Mouse (Mus musculus): Measurements from ENCODE around the gene Magi2.
"Not testable (repeated sequence)": the region's sequence is repeated elsewhere in the genome, so short reads cannot be mapped to it uniquely, and the experiment has no call there.

Magi2 gene

DNA sequence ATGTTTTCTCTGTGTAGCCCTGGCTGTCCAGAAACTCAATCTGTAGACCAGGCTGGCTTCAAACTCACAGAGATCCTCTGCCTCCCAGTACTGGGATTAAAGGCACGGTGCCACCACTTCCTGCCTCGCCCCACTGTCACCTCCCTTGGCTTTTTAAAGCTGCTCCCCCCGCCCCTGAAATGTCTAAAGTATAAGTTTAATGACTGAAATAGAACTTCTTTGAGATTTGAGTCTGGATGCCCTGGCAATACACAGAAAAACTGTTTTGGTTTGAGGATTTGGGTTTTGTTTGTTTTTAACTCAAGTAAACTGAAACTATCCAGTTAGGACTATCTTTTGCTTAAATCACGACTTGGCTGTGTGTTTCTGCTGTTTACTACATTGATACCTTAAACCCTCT, 1478.0 kb downstream of the Magi2 start:
- no peak for DNase-seq (ENCODE audit: low spot score)

DNA sequence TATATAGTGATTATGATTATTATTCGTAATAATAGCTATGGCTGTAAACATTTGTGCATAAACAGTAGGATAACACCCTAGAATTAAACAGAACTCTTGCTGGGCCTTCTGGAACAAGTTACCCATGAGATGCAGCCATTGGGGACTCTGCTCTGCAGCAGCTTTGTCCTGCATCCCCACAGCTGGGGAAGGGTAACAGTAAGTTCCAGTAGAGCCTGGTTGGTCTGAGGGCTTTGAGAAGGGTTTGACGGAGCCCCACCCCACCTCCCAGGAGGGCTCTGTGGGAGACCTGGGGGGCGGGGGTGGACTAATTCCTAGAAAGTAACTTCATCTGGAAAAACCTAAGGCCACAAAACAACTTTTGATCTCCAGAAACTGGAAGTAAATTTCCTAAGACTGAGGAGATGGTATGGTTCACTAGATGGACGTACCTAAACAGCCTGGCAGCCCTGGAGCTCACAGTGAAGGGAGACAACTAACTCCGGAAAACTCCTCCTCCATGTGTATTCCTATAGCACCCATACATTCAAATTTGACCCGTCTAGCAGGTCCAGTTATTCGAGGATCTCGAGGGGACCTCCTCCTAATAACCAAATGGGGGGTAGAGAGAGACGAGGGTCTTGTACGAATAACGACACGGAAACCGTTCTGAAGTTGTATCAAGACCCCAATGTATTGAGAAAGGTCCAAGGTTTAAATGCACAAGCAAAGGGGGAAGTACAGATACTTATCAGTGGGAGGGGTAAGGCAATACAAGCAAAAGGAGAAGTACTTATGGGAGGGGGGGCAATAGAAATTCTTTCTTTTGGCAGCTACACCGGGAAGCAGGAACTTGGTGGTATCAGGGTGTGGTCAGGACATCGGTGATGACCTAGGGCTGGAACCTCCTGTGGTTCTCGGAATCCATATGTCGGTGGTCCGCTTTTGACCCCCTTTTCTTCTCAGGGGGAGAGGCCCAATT, 1479.8 kb downstream of the Magi2 start:
- DNase-seq (ENCODE audit: low spot score), result not testable (repeated sequence)

DNA sequence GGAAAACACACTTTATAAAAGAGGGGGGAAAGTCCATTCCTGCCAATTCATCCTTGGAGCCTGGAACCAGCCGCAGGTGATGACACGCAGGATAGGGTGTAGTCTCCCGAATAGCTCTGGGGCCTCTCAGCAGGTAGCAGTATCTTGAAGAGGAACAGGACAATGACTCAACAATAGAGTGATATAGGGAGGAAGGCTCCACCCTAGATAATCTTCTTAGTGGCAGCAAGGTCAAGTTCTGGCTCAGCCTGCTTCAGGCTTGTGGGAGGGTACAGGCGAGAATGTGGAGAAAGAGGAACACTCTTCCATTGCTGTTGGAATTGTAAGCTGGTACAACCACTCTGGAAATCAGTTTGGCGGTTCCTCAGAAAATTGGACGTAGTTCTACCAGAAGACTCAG, 1484.0 kb downstream of the Magi2 start:
- not testable (repeated sequence) for DNase-seq (ENCODE audit: low spot score)

DNA sequence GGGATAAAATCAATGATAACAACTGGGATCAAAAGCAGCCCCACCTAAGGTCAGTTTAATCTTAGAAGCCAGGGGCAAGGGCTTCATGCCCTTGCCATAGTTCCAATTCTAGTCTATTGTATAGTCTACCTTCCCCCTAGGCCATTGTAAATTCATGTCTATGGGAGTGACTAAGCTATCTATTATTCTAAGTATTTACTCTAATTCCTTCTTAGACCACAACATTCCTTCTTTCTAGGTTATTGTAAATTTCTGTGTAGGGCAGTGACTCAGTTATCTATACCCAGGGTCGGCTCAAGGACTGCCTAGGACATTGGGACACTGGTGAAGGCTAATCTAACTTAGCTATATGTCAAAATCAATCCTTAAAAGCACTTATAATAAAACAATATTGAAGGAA, 1487.8 kb downstream of the Magi2 start:
- DNase-seq (ENCODE audit: low spot score), result not testable (repeated sequence)

DNA sequence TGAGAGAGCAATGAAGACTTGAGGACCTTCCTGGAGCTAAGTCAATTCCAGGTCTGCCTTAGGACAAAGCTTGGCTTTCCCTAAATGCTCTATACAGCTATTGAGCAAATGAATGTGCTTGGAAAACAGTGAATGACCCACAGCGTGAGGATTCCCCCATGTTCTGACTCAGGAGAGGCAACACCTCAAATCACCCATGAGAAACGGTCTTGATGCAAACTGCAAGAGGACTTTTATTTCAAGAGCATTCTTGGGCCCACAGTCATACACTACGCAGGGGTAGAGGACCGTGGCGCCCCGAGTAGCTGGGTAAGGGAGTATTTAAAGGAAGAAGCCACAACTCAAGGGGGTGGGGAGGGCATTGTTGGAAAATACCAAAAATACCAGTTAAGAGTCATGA, 1489.1 kb downstream of the Magi2 start:
- DNase-seq (ENCODE audit: low spot score), result not testable (repeated sequence)

DNA sequence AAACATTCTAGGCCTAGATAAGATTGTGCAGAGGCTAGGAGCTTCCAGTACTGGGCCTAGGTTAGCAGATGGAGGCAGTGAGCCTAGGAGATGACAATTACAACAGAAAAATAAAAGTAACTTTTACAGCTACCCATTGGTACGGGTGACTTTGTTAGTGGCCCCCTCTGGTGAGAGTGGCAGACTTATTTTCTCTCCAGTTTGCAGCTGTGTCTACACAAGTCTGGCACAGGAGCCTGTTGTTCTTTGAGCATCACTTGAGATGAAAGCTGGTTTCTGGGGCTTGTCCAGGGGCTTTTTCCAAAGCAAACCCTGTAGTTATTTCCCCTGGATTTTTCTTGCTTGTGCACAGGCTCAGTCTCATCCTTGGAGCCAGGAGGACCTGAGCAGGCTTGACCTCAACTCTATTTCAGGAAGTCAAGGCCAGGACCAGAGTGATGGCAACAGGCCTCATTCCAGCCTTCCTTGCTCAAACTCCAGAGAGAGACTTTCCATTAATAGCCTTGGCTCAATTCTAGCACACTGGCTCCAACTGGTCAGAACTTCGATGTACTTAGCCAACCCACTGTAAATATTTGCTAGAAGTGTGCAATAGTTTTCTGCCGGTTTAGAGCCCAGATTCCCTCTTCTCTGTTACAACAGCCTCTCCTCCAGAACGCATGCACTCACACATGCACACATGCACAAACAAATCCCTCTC, 1493.5 kb downstream of the Magi2 start:
- DNase-seq (ENCODE audit: low spot score), result no peak

DNA sequence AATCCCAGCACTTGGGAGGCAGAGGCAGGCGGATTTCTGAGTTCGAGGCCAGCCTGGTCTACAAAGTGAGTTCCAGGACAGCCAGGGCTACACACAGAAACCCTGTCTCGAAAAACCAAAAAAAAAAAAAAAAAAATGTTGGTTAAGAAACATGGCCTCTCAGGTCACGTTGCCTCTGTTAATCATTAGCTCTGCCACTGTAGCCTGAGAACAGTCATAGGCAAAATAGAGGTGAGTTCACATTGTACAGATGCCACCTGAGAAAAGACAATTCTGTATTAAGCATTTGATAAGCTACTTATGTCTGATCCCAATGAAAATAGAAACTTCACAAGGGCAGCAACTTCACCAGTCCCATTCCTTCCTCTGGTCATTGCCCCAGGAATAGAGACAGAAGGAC, 1496.4 kb downstream of the Magi2 start:
- DNase-seq (ENCODE audit: low spot score), result not testable (repeated sequence)

DNA sequence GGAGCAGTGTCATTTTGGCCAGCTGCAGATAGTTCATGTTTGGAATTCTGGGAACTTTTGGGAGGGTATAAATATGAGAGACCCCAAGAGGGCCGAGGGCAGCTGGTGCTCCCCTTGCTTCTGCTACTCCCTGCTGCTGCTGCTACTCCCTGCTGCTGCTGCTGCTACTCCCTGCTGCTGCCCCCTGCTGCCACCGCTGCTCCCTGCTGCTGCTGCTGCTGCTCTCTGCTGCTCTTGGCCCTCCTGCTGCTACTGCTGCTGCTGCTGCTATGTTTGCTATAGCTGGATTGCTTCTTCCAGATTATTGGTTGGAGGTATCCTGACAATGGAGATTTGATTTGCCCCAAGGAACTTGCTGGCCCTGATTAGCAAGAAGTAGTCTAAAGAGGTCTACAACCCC, 1512.0 kb downstream of the Magi2 start:
- no peak for DNase-seq (ENCODE audit: low spot score)

DNA sequence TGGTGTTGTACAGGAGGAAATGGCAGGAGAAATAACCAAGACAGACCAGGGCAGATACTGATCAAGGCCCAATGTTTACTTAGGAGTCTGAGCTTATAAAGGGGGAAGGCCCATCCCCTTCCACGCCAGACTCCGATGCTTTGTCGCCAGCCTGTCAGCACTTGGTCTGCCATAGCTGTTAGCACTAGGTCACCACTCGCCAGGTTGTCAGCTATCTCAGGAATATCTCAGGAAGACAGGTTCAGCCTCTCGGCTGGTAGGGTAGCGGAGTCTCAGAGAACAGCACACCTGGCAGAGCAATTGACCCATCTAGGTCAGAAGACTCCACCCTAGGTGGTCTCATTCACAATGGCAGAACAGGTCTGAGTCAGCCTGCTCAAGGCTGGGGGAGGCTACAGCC, 1514.4 kb downstream of the Magi2 start:
- DNase-seq (ENCODE audit: low spot score), result no peak

DNA sequence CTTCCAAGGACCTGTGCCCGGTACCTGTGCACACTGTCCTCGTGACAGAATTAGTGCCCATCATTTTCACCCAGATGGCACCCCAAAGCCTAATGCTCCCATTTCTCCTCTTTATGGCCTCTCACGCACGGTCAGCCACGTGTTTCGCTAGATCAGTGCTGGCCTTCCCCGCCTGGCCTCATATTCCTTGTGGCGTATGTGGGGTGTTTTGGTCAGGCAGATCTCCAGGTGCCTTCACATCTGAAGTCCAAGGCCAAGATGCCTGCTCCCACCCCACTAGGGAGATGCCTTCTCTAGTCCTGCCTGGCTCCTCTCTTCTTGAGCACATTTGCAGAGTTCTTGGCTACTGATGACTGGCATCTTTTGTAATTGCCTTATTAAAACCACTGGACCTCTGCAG, 1515.1 kb downstream of the Magi2 start:
- no peak for DNase-seq (ENCODE audit: low spot score)

DNA sequence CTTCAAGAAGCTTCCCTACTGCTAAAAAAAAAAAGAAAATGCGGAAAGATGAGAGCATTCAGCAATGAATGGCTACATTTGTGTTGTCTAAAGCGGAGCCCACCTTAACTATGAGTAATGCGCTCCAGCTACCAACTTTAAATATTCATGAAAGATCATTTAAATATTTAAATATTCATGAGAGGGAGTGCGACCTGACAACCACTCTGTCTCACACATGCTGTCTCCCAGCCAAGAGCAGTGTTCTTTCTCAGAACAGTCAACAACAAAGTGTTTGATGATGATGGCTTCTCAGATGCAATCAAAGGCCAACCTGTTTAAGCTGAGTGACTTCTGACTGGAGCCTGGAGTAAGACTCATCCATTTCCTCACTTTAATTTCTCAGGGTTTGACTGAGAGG, 1521.3 kb downstream of the Magi2 start:
- DNase-seq (ENCODE audit: low spot score), result no peak

DNA sequence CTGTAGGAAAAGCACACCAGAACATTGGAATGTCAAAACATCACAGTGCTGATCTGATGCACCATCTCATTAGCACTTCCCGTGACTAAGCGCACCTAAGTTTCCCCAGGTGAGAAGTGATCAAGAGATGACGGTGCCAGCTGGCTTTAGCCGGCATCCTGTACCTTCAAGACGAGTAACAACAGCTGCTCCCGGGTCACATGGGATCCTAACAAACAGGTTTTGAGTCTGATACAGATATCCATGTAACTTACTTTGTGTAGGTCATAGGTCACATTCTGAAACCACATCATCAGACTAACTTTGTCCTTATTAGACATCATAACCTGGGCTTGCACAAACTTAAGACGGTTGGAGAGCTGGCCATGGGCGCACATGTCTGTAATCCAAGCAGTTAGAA, 1522.0 kb downstream of the Magi2 start:
- DNase-seq (ENCODE audit: low spot score), result no peak

DNA sequence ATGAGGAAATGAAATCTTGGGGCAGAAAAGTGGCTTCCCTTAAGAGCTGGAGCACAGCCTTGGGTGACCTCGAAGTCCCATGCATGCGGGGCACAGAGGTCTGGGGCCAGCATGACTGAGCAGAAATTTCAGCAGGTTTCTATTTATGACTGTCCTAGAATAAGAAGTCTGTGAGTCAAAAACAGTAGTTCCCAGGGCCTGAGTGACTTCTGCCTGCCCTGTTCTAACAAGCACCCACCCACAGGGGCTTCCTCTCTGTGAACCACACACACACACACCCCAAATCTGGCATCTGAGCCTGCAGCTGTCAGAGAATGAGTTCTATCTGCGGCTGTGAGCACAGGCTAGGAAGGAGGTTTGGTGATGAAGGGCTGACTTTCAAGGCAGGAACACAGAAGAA, 1522.7 kb downstream of the Magi2 start:
- no peak for DNase-seq (ENCODE audit: low spot score)

DNA sequence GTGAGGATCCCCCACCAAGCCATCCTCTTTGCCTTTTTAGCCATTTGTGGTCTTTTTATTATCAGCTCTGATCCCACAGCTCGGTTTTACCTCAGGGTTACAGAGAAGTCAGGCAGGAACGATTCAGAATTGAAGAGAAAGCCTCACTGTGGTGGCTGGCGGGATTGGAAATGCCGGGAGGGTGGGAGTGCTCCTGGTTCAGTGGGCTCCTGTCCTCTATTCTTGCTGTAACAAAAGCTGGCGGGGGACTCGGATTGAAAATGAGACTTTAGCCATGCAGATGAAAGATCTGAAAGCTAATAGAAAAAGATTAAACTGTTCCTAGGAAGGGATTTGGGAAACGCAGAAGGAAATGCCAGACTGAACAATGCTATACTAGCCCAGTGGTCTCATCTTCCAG, 1524.2 kb downstream of the Magi2 start:
- no peak for DNase-seq (ENCODE audit: low spot score)

DNA sequence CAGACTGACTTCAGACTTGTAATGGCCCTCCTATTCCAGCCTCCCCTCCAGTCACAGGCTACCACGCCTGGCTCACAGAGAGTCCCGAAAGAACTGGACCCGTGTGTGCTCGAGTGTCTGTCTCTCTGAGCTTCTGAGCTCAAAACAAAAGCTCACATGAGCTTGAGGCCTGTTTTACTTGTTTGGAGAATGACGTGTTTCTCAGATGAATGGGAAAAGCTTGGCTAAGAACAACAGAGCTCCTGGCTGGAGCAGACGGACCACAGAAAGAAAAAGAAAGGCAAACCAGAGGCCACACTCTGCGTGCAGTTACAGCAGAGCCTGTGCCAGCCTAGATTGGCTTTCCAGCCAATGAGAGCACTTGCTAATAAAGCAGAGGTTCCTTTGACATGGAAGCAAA, 1524.9 kb downstream of the Magi2 start:
- DNase-seq (ENCODE audit: low spot score), result no peak

DNA sequence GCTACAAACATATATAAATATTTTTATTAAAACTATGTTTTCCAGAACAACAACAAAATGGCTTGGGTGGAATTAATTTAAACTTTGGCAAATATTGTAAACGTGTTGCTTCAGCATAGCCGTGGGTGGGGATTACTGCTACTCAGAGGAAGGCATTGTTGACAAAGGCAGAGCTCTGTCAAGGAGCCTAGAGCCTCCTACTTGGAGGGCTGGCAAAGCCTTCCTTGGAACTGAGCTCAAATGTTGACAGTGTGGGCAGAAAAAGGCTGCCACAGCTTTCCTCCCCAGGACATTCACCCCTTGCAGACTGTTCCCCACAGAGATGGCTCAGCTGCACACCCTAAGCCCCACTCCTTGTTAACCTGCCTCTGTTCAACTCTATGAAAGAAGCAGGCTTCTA, 1526.3 kb downstream of the Magi2 start:
- no peak for DNase-seq (ENCODE audit: low spot score)

DNA sequence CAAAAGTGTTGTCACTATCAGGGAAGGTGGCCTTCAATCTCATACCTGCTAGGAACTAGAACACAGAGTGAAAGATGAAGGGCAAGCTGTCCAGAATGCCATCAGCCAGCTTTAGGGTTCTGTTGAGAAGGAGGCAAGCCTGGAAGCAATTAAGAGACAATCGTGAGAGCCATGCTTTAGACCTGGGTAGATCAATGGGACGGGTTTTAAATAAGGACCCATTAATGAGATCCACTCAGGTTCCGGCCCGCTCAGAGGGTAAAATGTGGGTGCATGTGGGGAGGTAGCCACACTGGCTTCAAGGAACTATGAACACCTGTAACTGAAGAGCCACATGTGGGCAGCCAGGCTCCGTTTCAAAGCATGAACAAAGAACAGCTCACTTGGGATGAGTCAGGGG, 1527.1 kb downstream of the Magi2 start:
- no peak for DNase-seq (ENCODE audit: low spot score)
